Comparison of ENCODE assay signal across 8 mouse cellular contexts in genomic region chr19:46305432-46306267, GRCm38 (mm10). TPM values are rescaled to one million over a fixed set of nuclear protein-coding genes. Genes with fewer than 3 reads are reported as not detected.
DNase-seq lines count a peak whose midpoint lies in the region; ATAC-seq and TF ChIP-seq lines count a peak whose summit lies in the region.

No protein-coding gene starts in this region.

- H3K4me2 ChIP-seq in embryonic facial prominence, embryonic 12.5 days (replicated peaks), result peak overlapping the region; percentile 98
- peak overlapping the region; percentile 82 for H3K4me2 ChIP-seq in liver, postnatal 0 days (ENCODE audit: low read depth, low read length)
- peak overlapping the region; percentile 93 for H3K4me2 ChIP-seq in neural tube, embryonic 11.5 days (ENCODE audit: low read depth)

- TF ChIP-seq EP300 in liver, postnatal 0 days (IDR thresholded peaks at IDR 0.05; ENCODE audit: low read depth), result 0 out of 2 replicates have a peak, but pooled peaks have one; percentile 20

- H3K36me3 ChIP-seq in C2C12 (ENCODE audit: control insufficient read depth, insufficient read depth), result peaks cover 31% of the 10 kb centered on the region
- peaks cover 7% of the 10 kb centered on the region; the same call in 1 of the 2 replicates for H3K36me3 ChIP-seq in embryonic facial prominence, embryonic 12.5 days
- H3K36me3 ChIP-seq in heart, embryonic 10.5 days, result peaks cover 25% of the 10 kb centered on the region
- H3K36me3 ChIP-seq in liver, postnatal 0 days (replicated peaks; ENCODE audit: insufficient read depth, low read length), result peaks cover 13% of the 10 kb centered on the region
- H3K36me3 ChIP-seq in neural tube, embryonic 11.5 days (ENCODE audit: control insufficient read depth, insufficient read depth, low read length), result no peaks in the 10 kb centered on the region

- peak overlapping the region; percentile 84 for H3K4me3 ChIP-seq in C2C12 (ENCODE audit: insufficient read depth, poor library complexity, severe bottlenecking)
- H3K4me3 ChIP-seq in embryonic facial prominence, embryonic 12.5 days, result peak overlapping the region; percentile 66
- peak overlapping the region; percentile 86 for H3K4me3 ChIP-seq in heart, embryonic 10.5 days
- H3K4me3 ChIP-seq in liver, postnatal 0 days (ENCODE audit: low read depth, low read length), result peak overlapping the region; percentile 61
- H3K4me3 ChIP-seq in neural tube, embryonic 11.5 days (ENCODE audit: low read depth, low read length), result peak overlapping the region; percentile 54

- peak overlapping the region; percentile 68 for H3K9ac ChIP-seq in embryonic facial prominence, embryonic 12.5 days
- H3K9ac ChIP-seq in liver, postnatal 0 days (replicated peaks), result peak overlapping the region; percentile 61
- peak overlapping the region; percentile 44; the same call in 1 of the 2 replicates for H3K9ac ChIP-seq in neural tube, embryonic 11.5 days (ENCODE audit: low read length)

- no peak for TF ChIP-seq CTCF in C2C12 (IDR thresholded peaks at IDR 0.05; ENCODE audit: control insufficient read depth, insufficient read depth, insufficient read length)
- peak; percentile 6; the same call in 1 of the 2 replicates for TF ChIP-seq CTCF in liver, postnatal 0 days (IDR thresholded peaks at IDR 0.05; ENCODE audit: low read depth)

- H3K79me2 ChIP-seq in C2C12 (ENCODE audit: control insufficient read depth, insufficient read depth), result peaks cover 17% of the 10 kb centered on the region

- H3K4me1 ChIP-seq in embryonic facial prominence, embryonic 12.5 days, result peaks cover 22% of the 10 kb centered on the region
- peaks cover 45% of the 10 kb centered on the region for H3K4me1 ChIP-seq in heart, embryonic 10.5 days
- H3K4me1 ChIP-seq in liver, postnatal 0 days (ENCODE audit: insufficient read depth), result peaks cover 22% of the 10 kb centered on the region
- peaks cover 14% of the 10 kb centered on the region for H3K4me1 ChIP-seq in neural tube, embryonic 11.5 days (ENCODE audit: control insufficient read depth, insufficient read depth, low read length)

- DNase-seq in adipocyte (ENCODE audit: low spot score), result peak; percentile 91
- DNase-seq in heart, embryonic 10.5 days (ENCODE audit: low spot score), result peak; percentile 95
- peak; percentile 91 for DNase-seq in kidney, adult 9 months
- DNase-seq in liver, postnatal 0 days, result peak; percentile 94
- peak; percentile 89 for DNase-seq in neural tube, embryonic 11.5 days (ENCODE audit: low spot score)
- DNase-seq in testis, postnatal 14 days (ENCODE audit: low spot score), result peak; percentile 81

- no peaks in the 10 kb centered on the region for H3K9me3 ChIP-seq in embryonic facial prominence, embryonic 12.5 days
- no peaks in the 10 kb centered on the region for H3K9me3 ChIP-seq in heart, embryonic 10.5 days
- H3K9me3 ChIP-seq in liver, postnatal 0 days (ENCODE audit: low read length), result no peaks in the 10 kb centered on the region
- no peaks in the 10 kb centered on the region for H3K9me3 ChIP-seq in neural tube, embryonic 11.5 days (ENCODE audit: control insufficient read depth, low read length)

- peak; percentile 54 for ATAC-seq in embryonic facial prominence, embryonic 12.5 days (ENCODE audit: insufficient number of reproducible peaks, insufficient read depth, low FRiP score, low TSS enrichment)
- peak; percentile 71 for ATAC-seq in liver, postnatal 0 days
- ATAC-seq in neural tube, embryonic 11.5 days (ENCODE audit: insufficient read depth, low FRiP score, low TSS enrichment), result peak; percentile 32

- under 1% methylated on average over 43 of the region's 43 CpGs for WGBS in embryonic facial prominence, embryonic 12.5 days
- WGBS in heart, embryonic 10.5 days, result under 1% methylated on average over 43 of the region's 43 CpGs
- 2% methylated on average over 42 of the region's 43 CpGs for WGBS in liver, postnatal 0 days (ENCODE audit: insufficient replicate concordance)
- under 1% methylated on average over 29 of the region's 43 CpGs for WGBS in neural tube, embryonic 11.5 days

- no peaks in the 10 kb centered on the region for H3K79me3 ChIP-seq in C2C12 (ENCODE audit: low read depth)

- H3K27me3 ChIP-seq in C2C12 (ENCODE audit: control insufficient read depth, insufficient read depth, insufficient read length), result no peaks in the 10 kb centered on the region
- peaks cover 25% of the 10 kb centered on the region for H3K27me3 ChIP-seq in embryonic facial prominence, embryonic 12.5 days
- peaks cover 51% of the 10 kb centered on the region for H3K27me3 ChIP-seq in heart, embryonic 10.5 days (ENCODE audit: insufficient read depth, poor library complexity, severe bottlenecking)
- no peaks in the 10 kb centered on the region for H3K27me3 ChIP-seq in liver, postnatal 0 days (ENCODE audit: insufficient read depth, low read length)
- peaks cover 14% of the 10 kb centered on the region for H3K27me3 ChIP-seq in neural tube, embryonic 11.5 days (ENCODE audit: control insufficient read depth, insufficient read depth, low read length)

- peak overlapping the region; percentile 64 for H3ac ChIP-seq in C2C12 (ENCODE audit: control insufficient read depth, insufficient read length, low read depth)

- 0 out of 2 replicates have a peak overlapping the region, but pooled peaks have one; percentile 80 for H3K27ac ChIP-seq in embryonic facial prominence, embryonic 12.5 days
- H3K27ac ChIP-seq in heart, embryonic 10.5 days, result peak overlapping the region; percentile 88
- peak overlapping the region; percentile 81 for H3K27ac ChIP-seq in liver, postnatal 0 days (ENCODE audit: low read depth)
- H3K27ac ChIP-seq in neural tube, embryonic 11.5 days (ENCODE audit: low read depth, low read length), result no peak overlapping the region

TF ChIP-seq in C2C12, 6 proteins besides CTCF, POLR2A, EP300 and RAD21:
- TF ChIP-seq FOSL1 (IDR thresholded peaks at IDR 0.05; ENCODE audit: insufficient read depth, low read length, poor library complexity, severe bottlenecking) (no peak), USF1 (IDR thresholded peaks at IDR 0.05; ENCODE audit: low read depth) (no peak), MYOD1 (IDR thresholded peaks at IDR 0.05; ENCODE audit: control insufficient read depth, insufficient read length, low read depth) (no peak), MYOG (IDR thresholded peaks at IDR 0.05; ENCODE audit: control insufficient read depth, extremely low read depth, insufficient read length) (no peak), MAX (IDR thresholded peaks at IDR 0.05) (no peak), CEBPB (IDR thresholded peaks at IDR 0.05; ENCODE audit: low read depth) (no peak)
TF ChIP-seq in C2C12: peak in this region for 0.

RNA-seq across cellular contexts. Expression of gene Nfkb2, which starts 1.5 kb away (rescaled TPM):
- polyA plus RNA-seq in C2C12 (2012; fragmentation: generic; extraction: Trizol), result 47.8 TPM
- 9.0 and 10.6 TPM in 2 replicates for polyA plus RNA-seq in embryonic facial prominence, embryonic 12.5 days (2016; fragmentation: Nextera tagmentation; extraction: Ambion mirVana)
- 5.9 and 7.2 TPM in 2 replicates for polyA plus RNA-seq in heart, embryonic 10.5 days (2016; fragmentation: Nextera tagmentation; extraction: Ambion mirVana)
- 2.9 and 3.5 TPM in 2 replicates for polyA plus RNA-seq in liver, postnatal 0 days (2015; fragmentation: Nextera tagmentation; extraction: Ambion mirVana)
- polyA plus RNA-seq in neural tube, embryonic 11.5 days (2014; fragmentation: Nextera tagmentation; extraction: Ambion mirVana), result 4.1 and 4.3 TPM in 2 replicates

RNA-seq across cellular contexts. Expression of gene Psd, which starts 21.3 kb away (rescaled TPM):
- polyA plus RNA-seq in C2C12 (2012; fragmentation: generic; extraction: Trizol), result 11.8 TPM
- polyA plus RNA-seq in embryonic facial prominence, embryonic 12.5 days (2016; fragmentation: Nextera tagmentation; extraction: Ambion mirVana), result 6.9 and 8.1 TPM in 2 replicates
- 6.9 and 10.1 TPM in 2 replicates for polyA plus RNA-seq in heart, embryonic 10.5 days (2016; fragmentation: Nextera tagmentation; extraction: Ambion mirVana)
- 1.9 and 2.0 TPM in 2 replicates for polyA plus RNA-seq in liver, postnatal 0 days (2015; fragmentation: Nextera tagmentation; extraction: Ambion mirVana)
- polyA plus RNA-seq in neural tube, embryonic 11.5 days (2014; fragmentation: Nextera tagmentation; extraction: Ambion mirVana), result 10.9 and 12.7 TPM in 2 replicates

RNA-seq across cellular contexts. Expression of gene Fbxl15, which starts 22.3 kb away (rescaled TPM):
- polyA plus RNA-seq in C2C12 (2012; fragmentation: generic; extraction: Trizol), result 13.1 TPM
- polyA plus RNA-seq in embryonic facial prominence, embryonic 12.5 days (2016; fragmentation: Nextera tagmentation; extraction: Ambion mirVana), result 15.4 and 16.4 TPM in 2 replicates
- 10.3 and 11.3 TPM in 2 replicates for polyA plus RNA-seq in heart, embryonic 10.5 days (2016; fragmentation: Nextera tagmentation; extraction: Ambion mirVana)
- 8.6 and 8.8 TPM in 2 replicates for polyA plus RNA-seq in liver, postnatal 0 days (2015; fragmentation: Nextera tagmentation; extraction: Ambion mirVana)
- polyA plus RNA-seq in neural tube, embryonic 11.5 days (2014; fragmentation: Nextera tagmentation; extraction: Ambion mirVana), result 22.0 and 24.5 TPM in 2 replicates

RNA-seq across cellular contexts. Expression of gene Cuedc2, which starts 32.9 kb away (rescaled TPM):
- polyA plus RNA-seq in C2C12 (2012; fragmentation: generic; extraction: Trizol), result 161 TPM
- 207 TPM in 2 replicates for polyA plus RNA-seq in embryonic facial prominence, embryonic 12.5 days (2016; fragmentation: Nextera tagmentation; extraction: Ambion mirVana)
- polyA plus RNA-seq in heart, embryonic 10.5 days (2016; fragmentation: Nextera tagmentation; extraction: Ambion mirVana), result 146 and 153 TPM in 2 replicates
- 52.4 and 53.8 TPM in 2 replicates for polyA plus RNA-seq in liver, postnatal 0 days (2015; fragmentation: Nextera tagmentation; extraction: Ambion mirVana)
- polyA plus RNA-seq in neural tube, embryonic 11.5 days (2014; fragmentation: Nextera tagmentation; extraction: Ambion mirVana), result 263 and 274 TPM in 2 replicates

RNA-seq across cellular contexts. Expression of gene Mfsd13a, which starts 35.3 kb away (rescaled TPM):
- 1.3 TPM for polyA plus RNA-seq in C2C12 (2012; fragmentation: generic; extraction: Trizol)
- polyA plus RNA-seq in embryonic facial prominence, embryonic 12.5 days (2016; fragmentation: Nextera tagmentation; extraction: Ambion mirVana), result 4.4 and 4.6 TPM in 2 replicates
- polyA plus RNA-seq in heart, embryonic 10.5 days (2016; fragmentation: Nextera tagmentation; extraction: Ambion mirVana), result 5.5 and 9.0 TPM in 2 replicates
- polyA plus RNA-seq in liver, postnatal 0 days (2015; fragmentation: Nextera tagmentation; extraction: Ambion mirVana), result 3.4 and 3.9 TPM in 2 replicates
- polyA plus RNA-seq in neural tube, embryonic 11.5 days (2014; fragmentation: Nextera tagmentation; extraction: Ambion mirVana), result 6.8 and 7.3 TPM in 2 replicates
